Mouse (Mus musculus) C2C12 (cell line): ENCODE measurements at regions not wholly inside any gene's neighbourhood (a gene's known extent, or its start where the extent isn't known, plus 50 kb on each side); places are given as distances from the start of the nearest gene placed in this dataset.

ENCODE experiments used
- CTCF ChIP-seq: IDR thresholded peaks from one replicate; pipeline ENCODE4 v1.5.1; 2011; ENCODE audit not compliant: control insufficient read depth, insufficient read depth, insufficient read length
- MAX ChIP-seq: IDR thresholded peaks from one replicate; pipeline ENCODE4 v1.6.1; 2011; ENCODE audit warnings: mild to moderate bottlenecking, control low read depth

DNA sequence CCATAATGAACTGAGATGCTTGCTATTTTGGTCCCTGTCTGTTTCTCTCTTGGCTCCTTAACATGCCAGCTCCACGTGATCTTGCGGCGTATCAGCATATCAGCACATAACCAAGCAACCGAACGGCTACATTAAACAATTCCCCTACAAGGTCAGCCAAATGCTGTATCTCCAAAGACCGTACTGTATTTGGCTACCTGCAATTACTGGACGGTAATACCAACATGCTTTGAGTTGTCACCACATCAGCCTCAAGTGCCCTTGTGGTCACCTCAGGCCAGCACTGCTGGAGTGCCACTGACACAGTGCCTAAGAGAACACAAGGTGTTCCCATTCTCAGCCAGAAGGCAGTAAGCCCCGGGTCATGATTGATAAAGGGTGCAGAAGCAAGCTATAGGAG lies 70.2 kb downstream of the Dyrk2 start:
- no peak for TF ChIP-seq CTCF
- TF ChIP-seq MAX = no peak
